Mouse (Mus musculus) midbrain, postnatal 0 days (tissue): ENCODE data around the gene Bmx. TPM values are rescaled to one million over a fixed set of nuclear protein-coding genes. Genes with fewer than 3 reads are reported as not detected.

Experiments
- ATAC-seq: fragments of 200-750 bp; cut with Nextera tagmentation; 2 replicates; pipeline ENCODE4 v1.8.0; 2017; ENCODE audit warnings: moderate number of reproducible peaks, mild to moderate bottlenecking, moderate TSS enrichment, moderate library complexity; ENCODE audit not compliant: low FRiP score
- DNase-seq: peaks from one replicate; pipeline ENCODE4 v3.0.0-alpha.2; 2015; ENCODE audit warnings: low spot score
- H3K27ac ChIP-seq: fragments of 300-500 bp; sonication (generic); 2 replicates; pipeline ENCODE4 v1.5.1; 2014; ENCODE audit warnings: low read depth, mild to moderate bottlenecking, low read length, mixed read lengths
- H3K27me3 ChIP-seq: fragments of 300-500 bp; sonication (generic); 2 replicates; pipeline ENCODE4 v1.6.1; 2014; ENCODE audit warnings: low read length, control low read depth, mixed read lengths; ENCODE audit not compliant: insufficient read depth
- H3K36me3 ChIP-seq: fragments of 300-500 bp; sonication (generic); 2 replicates; pipeline ENCODE4 v1.6.1; 2014; ENCODE audit warnings: low read length, control low read depth, mixed read lengths; ENCODE audit not compliant: insufficient read depth
- H3K4me1 ChIP-seq: fragments of 300-500 bp; sonication (generic); 2 replicates; pipeline ENCODE4 v1.6.1; 2014; ENCODE audit warnings: mild to moderate bottlenecking, control low read depth, antibody characterized with exemption, low read length, mixed read lengths; ENCODE audit not compliant: insufficient read depth
- H3K4me2 ChIP-seq: fragments of 300-500 bp; sonication (generic); 2 replicates; pipeline ENCODE4 v1.6.1; 2014; ENCODE audit warnings: low read depth, mild to moderate bottlenecking, low read length, mixed read lengths; ENCODE audit not compliant: poor library complexity, severe bottlenecking
- H3K4me3 ChIP-seq: fragments of 300-500 bp; sonication (generic); 2 replicates; pipeline ENCODE4 v1.5.1; 2014; ENCODE audit warnings: low read depth, mild to moderate bottlenecking, low read length, moderate library complexity
- H3K9ac ChIP-seq: fragments of 300-500 bp; sonication (generic); replicated peaks from 2 replicates; pipeline ENCODE4 v1.6.1; 2014; ENCODE audit warnings: mild to moderate bottlenecking, low read length, moderate library complexity, mixed read lengths; ENCODE audit not compliant: poor library complexity, severe bottlenecking
- H3K9me3 ChIP-seq: fragments of 300-500 bp; sonication (generic); 2 replicates; pipeline ENCODE4 v1.6.1; 2016; ENCODE audit warnings: low read length, control low read depth
- CTCF ChIP-seq: IDR thresholded peaks from 2 replicates; pipeline ENCODE4 v1.5.1; 2016; ENCODE audit warnings: antibody characterized with exemption, mild to moderate bottlenecking
- WGBS: fragments of 180-500 bp; shearing (Covaris S2); extraction: QIAGEN DNeasy Blood & Tissue Kit; methylation state at CpG from one replicate; pipeline ENCODE4 v1.1.7; 2014; 5-methylcytosine and 5-hydroxymethylcytosine counted together
- polyA plus RNA-seq: library from polyadenylated mRNA; unstranded; fragments of >200 nt; fragmentation: Nextera tagmentation; extraction: Ambion mirVana; gene quantifications from 2 replicates; pipeline ENCODE4 v1.2.1, GENCODE M21; 2015
- total RNA-seq: library from RNA; depleted of rRNA; stranded (reverse); fragments of >200 nt; gene quantifications from 2 replicates; pipeline ENCODE4 v1.2.3, GENCODE M21; 2014

Bmx gene
- total and polyA plus RNA-seq, 2 experiments from 2014 or later = 0.48 to 0.93 TPM

DNA sequence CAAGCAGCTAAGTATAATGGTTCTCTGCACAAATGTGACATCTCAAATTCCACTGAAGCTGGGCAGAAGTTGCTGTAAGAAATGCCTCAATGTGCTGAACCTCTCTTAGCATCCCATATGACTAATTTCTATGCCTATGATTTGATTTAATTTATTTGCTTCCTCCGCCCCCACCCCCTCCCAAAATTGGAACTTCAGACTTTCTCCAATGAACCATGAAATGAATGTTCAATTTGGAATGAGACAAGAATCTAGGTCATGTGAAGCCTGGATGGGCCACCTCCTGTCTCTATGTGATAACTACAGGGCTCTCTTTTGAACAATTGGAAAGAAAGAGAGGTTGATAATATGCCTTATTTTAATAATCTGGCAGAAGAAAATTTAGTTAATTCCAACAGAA is 82.7 kb downstream of the Bmx start:
- Histone ChIP-seq H3K9ac (no peak overlapping the region), H3K9me3 (no peaks in the 10 kb centered on the region), H3K4me3 (no peak overlapping the region), H3K36me3 (no peaks in the 10 kb centered on the region), H3K27ac (no peak overlapping the region), H3K27me3 (no peaks in the 10 kb centered on the region; the same call in 1 of the 2 replicates), H3K4me2 (no peak overlapping the region), H3K4me1 (no peaks in the 10 kb centered on the region)
- no peak for TF ChIP-seq CTCF
- WGBS = 100% methylated on average over 1 of the region's 1 CpGs
- DNase-seq (no peak), ATAC-seq (no peak)

DNA sequence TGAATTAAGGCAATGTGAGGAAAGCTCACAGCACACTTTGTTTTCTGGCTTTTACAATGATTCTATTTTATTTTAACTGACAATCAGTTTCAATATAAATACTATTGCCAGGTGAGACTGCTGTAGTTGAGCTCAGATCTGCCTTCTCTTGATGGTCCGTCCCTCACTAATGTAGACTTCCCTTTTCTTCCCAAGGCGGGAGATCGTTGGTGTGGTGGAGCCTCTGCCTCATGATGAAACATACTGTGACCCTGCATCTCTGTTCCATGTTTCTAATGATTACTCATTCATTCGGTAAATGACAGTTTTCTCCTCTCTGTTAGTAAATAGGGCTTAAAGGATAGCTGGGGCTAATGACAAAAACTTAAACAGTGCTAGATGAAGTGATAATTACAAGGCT is 84.1 kb downstream of the Bmx start:
- no peak for DNase-seq
- Histone ChIP-seq H3K4me1 (no peaks in the 10 kb centered on the region), H3K4me3 (no peak overlapping the region), H3K27ac (no peak overlapping the region), H3K27me3 (no peaks in the 10 kb centered on the region; the same call in 1 of the 2 replicates), H3K9ac (no peak overlapping the region), H3K36me3 (no peaks in the 10 kb centered on the region), H3K9me3 (no peaks in the 10 kb centered on the region), H3K4me2 (no peak overlapping the region)
- no peak for TF ChIP-seq CTCF
- ATAC-seq = no peak
- 93% methylated on average over 4 of the region's 4 CpGs for WGBS

DNA sequence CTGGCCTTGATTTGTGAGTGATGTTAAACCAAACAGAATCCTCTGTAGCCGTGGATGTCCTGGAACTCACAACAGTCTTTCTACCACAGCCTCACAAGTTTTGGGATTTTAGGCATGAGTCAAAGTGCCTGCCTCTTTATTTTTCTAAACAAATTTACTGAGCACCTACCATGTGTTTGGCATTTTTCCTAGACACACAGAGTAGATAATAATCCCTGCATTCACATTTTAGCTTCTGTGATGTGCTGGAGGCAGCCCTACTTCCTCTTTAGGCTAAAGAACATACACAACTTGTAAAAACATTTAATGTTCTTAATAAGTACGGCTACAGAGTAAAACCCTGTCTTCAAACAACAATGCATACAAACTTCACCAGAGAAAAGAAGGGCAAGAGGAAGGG is 87.0 kb downstream of the Bmx start:
- peaks cover 4% of the 10 kb centered on the region; the same call in 1 of the 2 replicates for H3K27me3 ChIP-seq
- no peak for ATAC-seq
- no peak overlapping the region for H3K9ac ChIP-seq
- DNase-seq = no peak
- no peak overlapping the region for H3K4me2 ChIP-seq
- H3K4me3 ChIP-seq = no peak overlapping the region
- no peaks in the 10 kb centered on the region for H3K9me3 ChIP-seq
- TF ChIP-seq CTCF = no peak
- no peaks in the 10 kb centered on the region for H3K4me1 ChIP-seq
- H3K27ac ChIP-seq = no peak overlapping the region
- no peaks in the 10 kb centered on the region for H3K36me3 ChIP-seq
- 75% methylated on average over 2 of the region's 2 CpGs for WGBS

DNA sequence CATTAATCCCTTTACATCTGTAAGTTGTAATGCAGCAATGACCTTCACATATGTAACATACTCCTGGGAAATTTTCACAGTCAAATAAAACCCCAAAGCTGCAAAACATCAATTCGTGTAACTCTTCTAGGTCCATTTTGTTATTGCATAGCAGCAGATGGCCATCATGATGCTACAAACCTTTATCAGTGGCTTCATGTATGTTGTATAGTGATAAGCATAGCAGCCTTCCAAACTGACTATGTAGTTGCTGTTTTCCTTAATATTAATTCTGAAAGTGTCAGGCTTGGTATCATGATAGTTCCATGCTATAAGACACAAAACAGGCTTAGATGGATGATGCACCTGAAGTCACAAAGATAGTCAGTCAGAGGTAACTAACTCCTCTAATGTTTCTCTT is 93.3 kb downstream of the Bmx start:
- H3K4me1 ChIP-seq = no peaks in the 10 kb centered on the region
- H3K9me3 ChIP-seq = no peaks in the 10 kb centered on the region
- ATAC-seq (no peak), DNase-seq (no peak)
- 68% methylated on average over 1 of the region's 1 CpGs for WGBS
- no peak overlapping the region for H3K4me3 ChIP-seq
- H3K4me2 ChIP-seq = no peak overlapping the region
- H3K27ac ChIP-seq = no peak overlapping the region
- no peak overlapping the region for H3K9ac ChIP-seq
- no peak for TF ChIP-seq CTCF
- no peaks in the 10 kb centered on the region for H3K36me3 ChIP-seq
- H3K27me3 ChIP-seq = peaks cover 4% of the 10 kb centered on the region; the same call in 1 of the 2 replicates

DNA sequence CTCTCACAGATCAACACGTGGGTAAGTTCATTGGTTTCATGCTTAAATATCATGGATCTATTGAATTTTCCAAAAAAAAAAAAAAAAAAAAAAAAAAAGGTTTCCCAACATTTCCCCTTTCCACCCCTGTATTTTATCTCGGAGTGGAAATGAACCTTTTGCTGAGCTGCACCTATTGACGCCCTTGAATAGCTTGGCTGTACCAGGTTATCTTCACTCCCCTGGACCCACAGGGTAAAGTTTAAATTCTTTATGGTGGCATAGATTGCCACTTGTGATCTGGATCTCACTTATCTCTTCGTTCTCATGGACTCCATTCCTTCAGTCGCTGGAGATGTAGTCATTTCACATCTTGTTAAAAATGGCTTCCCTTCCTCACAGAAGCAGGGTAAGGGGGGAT is 103.4 kb downstream of the Bmx start:
- ATAC-seq (no peak), DNase-seq (no peak)
- no peak for TF ChIP-seq CTCF
- WGBS = 82% methylated on average over 5 of the region's 5 CpGs
- H3K27me3 ChIP-seq = no peaks in the 10 kb centered on the region
- H3K9me3 ChIP-seq = no peaks in the 10 kb centered on the region
- H3K4me2 ChIP-seq = no peak overlapping the region
- no peak overlapping the region for H3K9ac ChIP-seq
- no peaks in the 10 kb centered on the region for H3K36me3 ChIP-seq
- no peak overlapping the region for H3K27ac ChIP-seq
- no peaks in the 10 kb centered on the region for H3K4me1 ChIP-seq
- no peak overlapping the region for H3K4me3 ChIP-seq

DNA sequence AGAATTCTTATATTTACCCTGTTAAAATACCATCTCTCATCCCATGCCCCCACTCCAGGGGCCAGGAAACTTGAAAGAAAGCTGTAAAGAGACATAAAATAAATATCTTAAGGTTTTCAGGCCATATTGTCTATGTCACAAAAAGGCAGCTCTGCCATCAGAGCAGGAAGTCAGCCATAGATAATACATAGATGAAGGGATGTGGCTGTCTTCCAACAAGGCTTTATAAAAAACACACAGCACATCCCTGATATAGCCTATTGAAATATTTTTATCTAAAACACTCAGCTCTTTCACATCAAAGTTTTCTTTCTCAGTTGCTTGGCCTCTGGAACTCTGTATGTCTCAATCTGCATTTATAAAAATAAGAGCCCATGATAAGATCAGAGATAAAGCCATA is 104.4 kb downstream of the Bmx start:
- TF ChIP-seq CTCF = no peak
- no peak for ATAC-seq
- DNase-seq = no peak

More for the DNA sequence above, 104.4 kb downstream of the Bmx start:
- Histone ChIP-seq H3K4me2 (no peak overlapping the region), H3K27me3 (no peaks in the 10 kb centered on the region), H3K9me3 (no peaks in the 10 kb centered on the region), H3K36me3 (no peaks in the 10 kb centered on the region), H3K27ac (no peak overlapping the region), H3K9ac (no peak overlapping the region), H3K4me3 (no peak overlapping the region), H3K4me1 (no peaks in the 10 kb centered on the region)
